Mouse (Mus musculus): ENCODE measurements around the gene Gfod1. TPM values are rescaled to one million over a fixed set of nuclear protein-coding genes. Genes with fewer than 3 reads are reported as not detected.

Gene Gfod1
- total RNA-seq, 2 experiments from 2014 or later: 10.3 to 10.4 TPM

GRCm38 (mm10) chr13:43171020-43171710, 132.8 kb downstream of the Gfod1 start, which contains the start of gene Tbc1d7:
TSS of gene Tbc1d7 (minus strand) at chr13:43171501.
- peak; percentile 98 to 99 for DNase-seq (ENCODE audit: low spot score in 2 of 2)

GRCm38 (mm10) chr13:43167721-43168120, 136.3 kb downstream of the Gfod1 start:
- no peak for DNase-seq (ENCODE audit: low spot score in 2 of 2)

- no peak for DNase-seq (ENCODE audit: low spot score in 2 of 2)
These were observed 144.5 kb downstream of the Gfod1 start for GRCm38 (mm10) chr13:43159429-43159828.

GRCm38 (mm10) chr13:43158281-43158680, 145.7 kb downstream of the Gfod1 start:
- no peak for DNase-seq (ENCODE audit: low spot score in 2 of 2)

GRCm38 (mm10) chr13:43157370-43157769, 146.6 kb downstream of the Gfod1 start:
- DNase-seq (ENCODE audit: low spot score in 2 of 2): no peak

- no peak for DNase-seq (ENCODE audit: low spot score in 2 of 2)
These were observed 151.9 kb downstream of the Gfod1 start for GRCm38 (mm10) chr13:43152005-43152520.

- DNase-seq (ENCODE audit: low spot score in 2 of 2): no peak
These were observed 154.3 kb downstream of the Gfod1 start for GRCm38 (mm10) chr13:43149661-43150060.

GRCm38 (mm10) chr13:43148692-43149091, 155.3 kb downstream of the Gfod1 start:
- no peak for DNase-seq (ENCODE audit: low spot score in 2 of 2)

- no peak for DNase-seq (ENCODE audit: low spot score in 2 of 2)
These were observed 157.3 kb downstream of the Gfod1 start for GRCm38 (mm10) chr13:43146515-43147258.

Other genes with a start within 250 kb of the Gfod1 start
- gene Tbc1d7, start 132.7 kb downstream of the Gfod1 start, total RNA-seq (2021): 10 to 100 TPM; 27.0 to 29.9 TPM
- 10 to 100 TPM; 27.9 to 29.1 TPM for gene Sirt5, start 61.3 kb upstream of the Gfod1 start, total RNA-seq (2021)
- gene Nol7, start 94.2 kb upstream of the Gfod1 start, total RNA-seq (2021): 100 to 1,000 TPM; 140 to 158 TPM
- 10 to 100 TPM; 57.0 to 62.2 TPM for gene Ranbp9, start 177.1 kb upstream of the Gfod1 start, total RNA-seq (2021)

All from adrenal gland, postnatal 4 days (tissue).